18 mouse cellular contexts compared by ENCODE assay signal in genomic region chr12:42006912-42007311, GRCm38 (mm10).
DNase-seq lines count a peak whose midpoint lies in the region; ATAC-seq lines count a peak whose summit lies in the region.
"Had no signal": no experiment of that assay in that cellular context is flagged by ENCODE, and none has a peak within 500 bp of the region (broad histone marks: within the 10 kb centered on the region; RNA-seq: fewer than 3 reads in every experiment).

No protein-coding gene starts in this region.

- DNase-seq in induced T-regulatory cell, adult 2 months (ENCODE audit: low read depth): peak; percentile 14
- no peak for DNase-seq in kidney, postnatal 10 days
- DNase-seq in kidney, adult 11 months: no peak
- DNase-seq: adrenal gland, adult 8-10 months; adrenal gland, postnatal 14 days; adrenal gland, postnatal 36 days; cerebellum, adult 11-12 months; cerebellum, adult 2 months; cerebellum, adult 9-10 months; cerebellum, postnatal 10 days; cerebellum, postnatal 25 days; forebrain, postnatal 0 days had no signal

- H3K9ac ChIP-seq in kidney, embryonic 16.5 days (replicated peaks; ENCODE audit: low read length): no peak overlapping the region
- H3K9ac ChIP-seq: embryonic facial prominence, embryonic 12.5 days; forebrain, embryonic 13.5 days; forebrain, embryonic 15.5 days; forebrain, postnatal 0 days had no signal

- H3K4me3 ChIP-seq in kidney, embryonic 16.5 days (ENCODE audit: low read length): no peak overlapping the region
- H3K4me3 ChIP-seq: embryonic facial prominence, embryonic 10.5 days; embryonic facial prominence, embryonic 12.5 days; forebrain, embryonic 13.5 days; forebrain, embryonic 15.5 days had no signal

- H3K4me2 ChIP-seq in kidney, embryonic 16.5 days (replicated peaks; ENCODE audit: low read depth, low read length): no peak overlapping the region
- H3K4me2 ChIP-seq: embryonic facial prominence, embryonic 12.5 days; forebrain, embryonic 13.5 days; forebrain, embryonic 15.5 days had no signal

- H3K27me3 ChIP-seq in kidney, embryonic 16.5 days (ENCODE audit: insufficient read depth, low read length): no peaks in the 10 kb centered on the region
- H3K27me3 ChIP-seq: embryonic facial prominence, embryonic 12.5 days; forebrain, embryonic 13.5 days; forebrain, embryonic 15.5 days had no signal

- WGBS in kidney, embryonic 16.5 days: 57% methylated on average over 2 of the region's 2 CpGs

- no peaks in the 10 kb centered on the region for H3K36me3 ChIP-seq in kidney, embryonic 16.5 days (ENCODE audit: insufficient read depth, low read length)
- H3K36me3 ChIP-seq: embryonic facial prominence, embryonic 10.5 days; embryonic facial prominence, embryonic 12.5 days; forebrain, embryonic 15.5 days had no signal

- 0 out of 2 replicates have a peak, but pooled peaks cover 4% of the 10 kb centered on the region for H3K4me1 ChIP-seq in kidney, embryonic 16.5 days (ENCODE audit: insufficient read depth, low read length)
- H3K4me1 ChIP-seq: embryonic facial prominence, embryonic 10.5 days; embryonic facial prominence, embryonic 12.5 days; forebrain, embryonic 13.5 days; forebrain, embryonic 15.5 days had no signal

- peak; percentile 87 for ATAC-seq in CD4-positive, CD25-positive, alpha-beta regulatory T cell, adult 4 months
- no peak for ATAC-seq in kidney, embryonic 16.5 days (ENCODE audit: low FRiP score, low TSS enrichment)
- ATAC-seq: forebrain, embryonic 13.5 days; forebrain, embryonic 15.5 days; forebrain, postnatal 0 days had no signal

- H3K27ac ChIP-seq in kidney, embryonic 16.5 days (ENCODE audit: low read length): no peak overlapping the region
- H3K27ac ChIP-seq: embryonic facial prominence, embryonic 10.5 days; embryonic facial prominence, embryonic 12.5 days; forebrain, embryonic 13.5 days; forebrain, embryonic 15.5 days had no signal

- no peaks in the 10 kb centered on the region for H3K9me3 ChIP-seq in kidney, embryonic 16.5 days (ENCODE audit: low read length)
- H3K9me3 ChIP-seq: embryonic facial prominence, embryonic 10.5 days; embryonic facial prominence, embryonic 12.5 days; forebrain, embryonic 13.5 days; forebrain, embryonic 15.5 days had no signal
